Mouse (Mus musculus) layer of hippocampus, postnatal 14 days (tissue): Measurements from ENCODE around the gene Cdh16. TPM values are rescaled to one million over a fixed set of nuclear protein-coding genes. Genes with fewer than 3 reads are reported as not detected.
"Not testable (repeated sequence)": the region's sequence is repeated elsewhere in the genome, so short reads cannot be mapped to it uniquely, and the experiment has no call there.

Source experiments
- DNase-seq, 2 experiments: peaks; one replicate each; pipeline ENCODE4 v3.0.0; 2021 to 2022; ENCODE audit warnings: low spot score in 2 of 2, mixed read lengths in 1 of 2
- total RNA-seq, 2 experiments: library from RNA; stranded (reverse); gene quantifications; 2 replicates each; pipeline ENCODE4 v1.2.3; 2021

Gene Cdh16
- total RNA-seq, 2 experiments from 2014 or later = not detected

DNA sequence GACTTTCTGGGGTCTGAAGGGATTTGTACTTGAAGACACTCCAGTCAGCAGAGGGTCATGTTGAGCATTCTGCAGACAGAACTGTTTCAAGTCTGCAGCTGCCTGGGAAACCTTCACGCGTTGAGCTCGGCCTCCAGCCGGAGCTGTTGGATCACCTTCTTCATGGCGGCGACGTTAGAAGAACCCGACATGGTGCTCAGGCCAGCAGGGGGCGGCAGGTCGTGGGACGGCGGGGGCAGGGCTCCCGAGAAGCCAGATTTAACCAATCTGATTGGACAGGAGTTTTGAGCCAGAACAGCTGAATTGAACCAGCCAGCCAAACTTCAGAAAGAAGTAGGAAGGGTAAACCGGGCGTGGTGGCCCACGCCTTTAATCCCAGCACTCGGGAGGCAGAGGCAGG, 46.6 kb downstream of the Cdh16 start:
- DNase-seq = not testable (repeated sequence)

GRCm38 (mm10) chr8:104576820-104577219, 47.4 kb downstream of the Cdh16 start:
- DNase-seq = no peak

DNA sequence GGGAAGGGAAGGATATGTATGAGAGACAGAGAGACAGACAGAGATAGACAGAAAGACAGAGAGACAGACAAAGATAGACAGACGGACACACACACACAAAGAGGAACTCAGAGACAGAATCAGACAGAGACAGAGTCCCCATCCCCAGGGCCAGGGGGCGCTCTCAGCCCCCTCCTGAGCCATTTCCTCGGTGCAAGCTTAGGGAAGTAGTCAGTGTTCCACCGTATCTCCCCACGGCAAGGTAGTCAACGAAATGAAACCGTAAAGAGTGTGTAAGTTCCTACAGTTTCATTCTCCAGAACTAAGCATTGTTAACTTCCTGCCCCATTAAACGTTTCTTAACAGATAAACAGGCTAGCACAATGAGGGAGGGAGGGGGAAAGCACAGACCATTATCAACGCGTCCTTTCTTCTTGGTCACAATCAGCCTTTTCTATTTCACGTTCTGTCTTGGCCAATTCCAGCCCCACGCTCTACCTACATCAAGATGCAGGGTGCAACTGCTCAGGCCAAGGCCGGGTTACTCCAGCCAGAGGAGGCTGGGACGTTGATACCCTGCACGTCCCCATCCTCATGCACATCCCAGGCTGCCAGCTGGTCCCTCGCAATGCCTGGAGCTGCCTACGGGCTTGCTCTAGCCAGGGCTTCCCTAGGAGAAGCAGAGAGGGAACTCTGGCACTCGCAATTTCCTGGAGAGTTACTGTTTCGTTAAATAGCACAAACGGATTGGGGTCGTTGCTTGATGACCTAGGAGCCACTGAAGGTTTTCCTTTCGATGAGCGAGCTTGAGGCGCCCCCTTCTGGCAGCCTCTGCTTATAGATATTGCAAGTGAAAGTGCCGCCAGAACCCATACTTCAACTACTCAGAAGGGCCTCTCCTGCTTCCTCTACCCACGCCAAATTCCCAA, 53.5 kb downstream of the Cdh16 start:
- peak; percentile 77 to 83 for DNase-seq

GRCm38 (mm10) chr8:104569559-104569958, 54.6 kb downstream of the Cdh16 start:
- DNase-seq = no peak

GRCm38 (mm10) chr8:104565457-104565798, 58.8 kb downstream of the Cdh16 start:
- DNase-seq = no peak

- peak; percentile 83 to 87 for DNase-seq
Measured at GRCm38 (mm10) chr8:104564633-104565456, 59.4 kb downstream of the Cdh16 start.

DNA sequence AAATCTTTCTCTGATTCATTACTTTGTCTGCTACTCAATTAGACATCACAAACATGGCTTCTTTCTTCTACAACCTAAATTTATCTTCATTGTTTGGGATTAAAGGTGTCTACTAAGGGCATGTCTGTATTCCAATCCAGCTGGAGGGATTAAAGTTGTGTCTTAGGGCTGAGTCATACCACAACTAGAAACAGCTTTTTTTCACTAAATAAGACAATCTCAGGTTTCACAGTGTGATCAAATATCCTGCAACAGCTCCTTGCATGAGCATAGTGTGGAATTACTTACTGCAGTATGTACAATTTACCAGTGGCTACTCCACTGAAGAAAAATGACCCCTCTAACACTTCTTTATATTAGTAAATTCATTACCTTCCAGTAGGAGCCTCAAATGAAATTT, 63.5 kb downstream of the Cdh16 start:
- no peak for DNase-seq

DNA sequence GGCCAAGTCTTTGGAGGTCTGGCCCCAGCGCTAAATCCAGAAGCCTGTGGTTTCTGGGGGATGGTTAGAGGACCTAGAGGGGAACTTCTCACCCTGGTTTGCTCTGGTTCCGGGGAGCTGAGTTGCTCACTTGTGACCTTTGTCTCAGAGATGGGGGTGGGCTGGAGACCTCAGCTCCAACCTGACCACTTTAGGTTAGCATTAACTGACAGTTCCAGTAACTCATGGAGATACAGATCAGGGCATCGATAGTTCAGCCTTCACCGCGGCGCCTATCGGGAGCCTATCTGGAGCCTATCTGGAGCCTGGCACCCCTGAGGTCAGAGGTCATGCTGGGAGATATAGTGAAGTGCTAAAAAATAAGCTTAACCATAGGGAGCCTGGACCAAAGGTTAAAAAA, 67.0 kb downstream of the Cdh16 start:
- no peak for DNase-seq

DNA sequence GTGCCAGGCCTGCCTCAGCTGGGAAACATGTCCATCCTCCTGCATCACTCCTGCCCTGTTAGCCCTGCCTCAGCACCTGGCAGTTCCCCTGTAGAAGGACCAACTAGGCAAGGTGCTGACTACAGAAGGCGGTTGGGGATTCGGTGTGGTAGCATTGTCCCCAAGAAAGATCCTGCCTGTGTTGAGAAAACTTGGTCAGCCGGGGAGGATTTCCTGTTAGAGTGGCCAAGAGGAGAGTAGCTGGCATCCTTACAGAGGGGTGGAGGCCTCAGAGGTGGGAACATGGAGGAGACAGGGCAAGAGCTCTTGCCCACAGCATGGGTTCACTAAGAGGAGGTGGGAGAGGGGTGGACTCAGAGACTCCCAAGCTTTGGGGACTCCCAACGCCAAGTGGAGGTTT, 69.0 kb downstream of the Cdh16 start:
- no peak for DNase-seq

Other genes with a start within 250 kb of the Cdh16 start
- 10 to 100 TPM; 49.0 to 53.7 TPM for gene Cmtm4, start 228.6 kb downstream of the Cdh16 start, total RNA-seq
- 100 to 1,000 TPM; 246 to 252 TPM for gene Dync1li2, start 181.3 kb downstream of the Cdh16 start, total RNA-seq
- gene Terb1, start 114.5 kb downstream of the Cdh16 start, total RNA-seq = under 1 TPM; 0.60 to 0.79 TPM
- gene Nae1, start 89.8 kb downstream of the Cdh16 start, total RNA-seq = 10 to 100 TPM; 43.4 to 47.5 TPM
- gene Car7, start 89.7 kb downstream of the Cdh16 start, total RNA-seq = 10 to 100 TPM; 15.8 to 20.4 TPM
- gene Pdp2, start 32.9 kb downstream of the Cdh16 start, total RNA-seq = 1 to 10 TPM; 8.4 to 9.3 TPM
- 1 to 10 TPM; 2.1 to 3.3 TPM for gene Rrad, start 6.9 kb upstream of the Cdh16 start, total RNA-seq
- gene Ciao2b, start 17.6 kb upstream of the Cdh16 start, total RNA-seq = 10 to 100 TPM; 26.1 to 28.2 TPM
- not detected for gene Ces2a, start 109.6 kb upstream of the Cdh16 start, total RNA-seq
- under 1 TPM; 0.30 to 0.50 TPM for gene Ces2b, start 207.2 kb upstream of the Cdh16 start, total RNA-seq
- gene Ces2c, start 222.7 kb upstream of the Cdh16 start, total RNA-seq = not detected